Mouse (Mus musculus) gastrocnemius, postnatal 10 days (tissue): ENCODE measurements around the gene Cabp1. TPM values are rescaled to one million over a fixed set of nuclear protein-coding genes. Genes with fewer than 3 reads are reported as not detected.
"Not testable (repeated sequence)": the region's sequence is repeated elsewhere in the genome, so short reads cannot be mapped to it uniquely, and the experiment has no call there.

ENCODE experiments used
- DNase-seq: peaks from one replicate; pipeline ENCODE4 v3.0.0; 2021; ENCODE audit warnings: mixed read lengths
- total RNA-seq, 2 experiments: library from RNA; stranded (reverse); gene quantifications; 2 replicates each; pipeline ENCODE4 v1.2.3; 2021

Cabp1 gene
- total RNA-seq, 2 experiments from 2014 or later, result 2.1 to 4.5 TPM

DNA sequence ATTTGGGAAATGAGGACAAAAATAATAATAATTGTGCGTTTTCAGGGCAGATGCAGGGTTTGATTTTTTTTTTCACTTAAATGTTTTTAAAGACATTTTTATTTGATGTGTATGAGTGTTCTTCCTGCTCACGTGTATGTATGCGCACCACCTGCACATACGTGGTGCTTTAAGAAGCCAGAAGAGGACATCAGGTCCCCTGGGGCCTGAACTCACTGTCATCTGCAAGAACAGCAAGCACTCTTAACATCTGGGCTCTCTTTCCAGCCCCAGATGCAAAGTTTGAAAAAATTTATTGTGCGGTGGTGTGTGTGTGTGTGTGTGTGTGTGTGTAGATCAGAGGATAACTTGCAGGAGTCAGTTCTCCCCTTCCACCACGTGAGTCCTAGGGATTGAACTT, 16.3 kb downstream of the Cabp1 start:
- no peak for DNase-seq

DNA sequence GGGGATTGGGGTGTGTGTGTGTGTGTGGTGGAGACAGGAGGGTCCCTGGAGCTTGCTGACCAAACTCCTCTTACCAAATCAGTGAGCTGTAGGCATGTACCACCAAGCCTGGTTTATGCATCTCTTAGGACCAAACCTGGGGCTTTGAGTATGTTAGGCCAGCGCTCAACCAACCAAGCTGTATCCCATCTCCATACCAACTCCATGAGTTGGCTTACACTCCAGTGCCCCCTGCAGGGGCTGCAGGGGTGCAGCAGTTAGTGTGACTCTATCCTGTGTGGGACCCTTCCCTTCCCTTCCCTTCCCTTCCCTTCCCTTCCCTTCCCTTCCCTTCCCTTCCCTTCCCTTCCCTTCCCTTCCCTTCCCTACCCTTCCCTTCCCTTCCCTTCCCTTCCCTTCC, 19.6 kb downstream of the Cabp1 start:
- no peak for DNase-seq

- DNase-seq, result no peak
Measured at GRCm38 (mm10) chr5:115170150-115170549, 24.0 kb downstream of the Cabp1 start.

GRCm38 (mm10) chr5:115168641-115169415, 25.4 kb downstream of the Cabp1 start:
- DNase-seq, result no peak

- no peak for DNase-seq
Measured at GRCm38 (mm10) chr5:115167396-115167795, 26.8 kb downstream of the Cabp1 start.

DNA sequence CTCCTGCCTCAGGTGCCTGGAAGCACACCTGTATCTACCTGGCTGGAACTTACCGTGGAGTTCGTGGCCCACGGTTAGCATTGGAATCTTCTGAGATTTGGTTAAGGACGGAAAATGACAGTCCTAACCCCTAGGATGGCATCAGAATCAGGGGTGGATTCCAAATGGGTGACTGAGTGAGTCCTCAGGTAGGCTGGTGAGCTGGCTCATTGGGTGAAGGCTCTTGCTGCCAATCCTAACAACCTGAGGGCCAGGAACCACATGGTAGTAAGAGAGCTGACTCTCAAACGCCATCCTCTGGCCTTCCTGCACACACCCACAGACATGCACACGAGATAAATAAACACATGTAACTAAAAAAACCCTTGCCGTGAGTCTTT, 27.4 kb downstream of the Cabp1 start:
- DNase-seq, result no peak

- DNase-seq, result no peak
Measured at GRCm38 (mm10) chr5:115165895-115166814, 28.0 kb downstream of the Cabp1 start.

- no peak for DNase-seq
Measured at GRCm38 (mm10) chr5:115165351-115165750, 28.8 kb downstream of the Cabp1 start.

- not testable (repeated sequence) for DNase-seq
Measured at GRCm38 (mm10) chr5:115164446-115164845, 29.7 kb downstream of the Cabp1 start.

DNA sequence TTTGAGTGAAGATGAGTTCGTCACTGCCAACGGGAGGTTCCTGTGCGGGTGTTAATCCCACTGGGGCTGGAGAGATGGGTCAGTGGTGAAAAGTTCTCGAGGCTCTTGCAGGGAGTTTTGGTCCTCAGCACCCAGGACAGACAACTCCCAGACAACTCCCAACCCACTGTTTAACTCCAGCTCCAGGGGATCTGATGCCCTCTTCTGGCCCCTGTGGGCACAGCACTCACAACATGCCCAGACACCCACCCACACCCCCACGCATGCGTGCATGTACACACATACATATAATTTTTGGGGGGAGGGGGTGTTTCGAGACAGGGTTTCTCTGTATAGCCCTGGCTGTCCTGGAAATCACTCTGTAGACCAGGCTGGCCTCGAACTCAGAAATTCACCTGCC, 30.6 kb downstream of the Cabp1 start:
- peak; percentile 58 for DNase-seq

DNA sequence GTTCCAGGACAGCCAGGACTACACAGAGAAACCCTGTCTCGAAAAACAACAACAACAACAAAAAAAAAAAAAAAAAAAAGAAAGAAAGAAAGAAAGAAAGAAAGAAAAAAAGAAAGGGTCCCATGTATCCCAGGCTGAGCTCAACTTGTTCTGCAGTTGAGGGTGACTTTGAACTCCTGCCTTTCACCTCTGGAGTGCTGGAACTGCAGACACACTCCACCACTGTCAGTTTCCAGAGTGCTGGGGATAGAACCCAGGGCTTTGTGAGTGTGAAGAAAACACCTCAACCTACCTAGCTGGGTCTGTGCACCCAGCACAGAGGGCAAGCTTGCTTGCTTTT, 32.3 kb downstream of the Cabp1 start:
- DNase-seq, result not testable (repeated sequence)

DNA sequence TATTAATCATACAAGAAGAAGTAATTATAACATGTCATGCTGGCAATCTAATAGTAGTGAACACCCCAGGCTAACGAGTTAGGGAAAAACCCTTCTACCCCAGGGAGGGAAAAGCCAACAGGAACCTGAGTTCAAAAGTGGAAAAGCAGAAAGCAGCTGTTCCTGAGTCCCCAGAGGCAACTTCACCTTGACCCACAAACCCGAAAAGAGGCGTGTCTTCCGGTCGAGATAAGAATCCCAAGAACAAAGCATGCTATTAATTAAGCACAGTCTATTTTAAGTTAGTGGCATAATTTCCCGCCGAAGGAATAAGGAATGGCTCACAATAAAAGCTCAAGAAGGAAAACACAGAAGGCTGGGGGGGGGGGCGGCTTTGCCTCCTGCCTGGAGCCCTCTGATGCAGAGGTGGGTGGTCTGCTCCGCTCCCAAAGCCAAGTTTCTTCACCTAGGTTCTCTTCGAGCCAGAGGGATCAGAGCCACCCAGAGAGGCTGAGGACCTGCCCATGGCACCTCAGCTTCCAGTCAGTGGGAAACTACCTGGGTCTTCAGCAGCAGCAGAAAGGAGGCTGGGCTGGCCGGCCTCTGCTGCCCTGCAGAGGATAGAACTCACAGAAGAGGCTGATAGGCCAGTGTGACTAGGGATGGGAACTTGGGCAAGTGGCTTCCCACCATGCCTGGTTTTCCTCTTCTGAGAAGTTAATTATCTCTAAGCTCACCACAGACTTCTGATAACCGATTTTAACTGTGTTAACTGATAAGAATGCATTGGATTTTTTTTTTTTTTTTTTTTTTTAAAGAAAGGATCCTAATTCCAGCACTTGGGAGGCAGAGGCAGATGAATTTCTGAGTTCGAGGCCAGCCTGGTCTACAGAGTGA, 32.9 kb downstream of the Cabp1 start:
- no peak for DNase-seq

GRCm38 (mm10) chr5:115160655-115161054, 33.5 kb downstream of the Cabp1 start:
- DNase-seq, result no peak

DNA sequence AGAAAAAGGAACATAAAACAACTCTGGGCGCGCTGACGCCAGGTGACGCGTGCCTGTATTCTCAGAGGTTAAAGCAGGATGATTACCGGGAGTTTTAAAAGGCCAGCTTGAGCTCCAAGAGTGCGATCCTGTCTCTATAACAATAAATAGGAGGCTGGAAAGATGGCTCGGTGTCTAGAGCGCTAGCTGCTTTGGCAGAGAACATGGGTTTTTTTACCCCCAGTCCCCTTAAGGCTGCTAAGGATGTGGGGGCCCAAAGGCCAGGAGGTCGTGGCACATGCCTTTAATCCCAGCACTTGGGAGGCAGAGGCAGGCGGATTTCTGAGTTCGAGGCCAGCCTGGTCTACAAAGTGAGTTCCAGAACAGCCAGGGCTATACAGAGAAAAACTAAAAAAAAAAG, 35.0 kb downstream of the Cabp1 start:
- no peak for DNase-seq

DNA sequence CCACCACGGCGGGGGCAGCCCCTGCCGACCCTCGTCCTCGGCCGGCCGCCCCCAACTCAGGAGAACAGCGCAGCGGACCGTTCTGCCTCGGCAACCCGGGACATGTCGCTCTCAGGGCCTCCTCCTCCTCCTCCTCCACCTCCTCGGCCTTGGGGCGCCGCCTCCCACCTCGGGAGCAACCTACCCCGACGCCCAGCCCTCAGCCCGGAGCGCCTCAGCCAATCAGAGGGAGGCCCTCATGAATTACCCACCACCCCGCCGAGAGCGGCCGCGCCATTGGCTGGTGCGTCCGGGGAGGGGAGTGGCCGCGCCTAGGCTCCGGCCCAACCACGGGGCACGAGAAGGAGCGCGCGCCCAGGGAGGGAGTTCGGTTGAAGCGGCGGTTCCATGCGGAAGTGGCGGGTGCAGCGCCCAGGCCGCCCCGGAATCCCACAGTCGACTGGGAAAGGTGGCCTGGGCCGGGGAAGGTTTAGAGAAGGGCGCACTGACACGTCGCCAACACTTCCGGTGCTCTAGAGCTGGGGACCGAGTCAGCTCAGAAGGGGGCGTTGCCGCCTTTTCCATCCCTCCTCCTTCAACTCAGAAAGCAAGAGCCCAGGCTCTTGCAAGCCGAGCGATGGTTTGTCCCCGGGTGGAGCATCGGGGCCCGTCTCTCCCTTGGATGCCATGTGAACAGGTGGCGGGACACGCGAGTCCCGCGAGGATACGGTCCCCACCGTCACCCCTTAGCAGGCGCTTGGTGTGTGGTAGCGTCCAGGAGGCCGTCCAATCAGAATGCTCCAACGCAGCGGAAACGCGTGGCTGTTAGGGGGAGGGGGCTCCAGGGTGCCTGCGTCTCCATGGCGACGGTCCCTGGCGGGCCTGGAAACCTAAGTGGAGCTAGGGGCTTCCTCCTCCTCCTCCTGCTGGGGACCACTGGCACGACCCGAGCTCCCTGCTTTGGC, 35.9 kb downstream of the Cabp1 start, which contains the start of gene Mlec:
Gene Mlec, minus strand, starts transcription at position 140 of the 944 bp plus-strand sequence.
- DNase-seq, result peak; percentile 97

DNA sequence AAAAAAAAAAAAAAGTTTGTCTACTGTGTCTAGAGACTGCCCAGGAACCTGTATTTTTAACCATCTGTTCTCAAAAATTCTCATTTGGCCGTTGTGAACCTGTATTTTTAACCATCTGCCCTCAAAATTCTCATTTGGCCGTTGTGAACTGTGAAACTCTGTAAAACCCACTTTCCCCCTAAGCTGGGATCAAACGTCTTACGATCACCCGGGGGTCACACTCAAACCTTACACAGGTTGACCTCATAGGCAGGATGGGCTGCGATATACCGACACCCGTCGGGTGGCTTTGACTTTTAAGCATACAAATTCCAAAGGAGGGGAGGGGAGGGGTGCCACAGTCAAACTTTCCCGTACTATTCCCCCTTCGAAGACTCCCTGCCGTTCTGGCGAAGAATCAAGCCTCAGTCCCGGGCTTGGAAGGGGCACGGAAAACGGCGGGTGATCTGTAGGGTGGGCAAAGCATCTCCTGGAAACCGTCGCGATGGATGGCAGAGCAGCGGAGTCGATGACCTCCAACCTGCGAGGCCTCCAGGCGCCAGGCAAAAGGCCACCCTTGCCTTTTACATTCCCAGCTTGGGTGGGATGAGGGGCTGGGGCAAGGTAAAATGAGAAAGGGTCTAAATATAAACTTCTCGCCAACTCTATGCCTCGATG, 37.1 kb downstream of the Cabp1 start:
- peak; percentile 38 for DNase-seq

DNA sequence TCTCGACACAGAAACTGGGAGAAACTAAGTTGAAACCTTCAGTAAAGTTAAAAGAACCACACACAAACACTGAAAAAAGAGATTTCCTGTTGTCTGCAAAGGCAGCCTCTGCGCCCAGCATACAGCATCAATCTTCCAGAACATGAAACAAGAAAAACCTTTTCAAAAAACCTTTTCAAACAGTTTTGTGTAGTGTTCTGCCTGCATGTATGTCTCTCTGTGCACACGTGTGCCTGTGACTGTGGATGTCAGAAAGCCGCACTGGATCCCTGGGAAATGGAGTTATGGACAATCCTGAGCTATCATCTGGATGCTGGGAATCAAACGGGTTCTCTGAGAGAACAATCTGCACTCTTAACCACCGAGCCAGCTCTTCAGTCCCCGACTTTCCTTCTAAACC, 37.8 kb downstream of the Cabp1 start:
- DNase-seq, result no peak

DNA sequence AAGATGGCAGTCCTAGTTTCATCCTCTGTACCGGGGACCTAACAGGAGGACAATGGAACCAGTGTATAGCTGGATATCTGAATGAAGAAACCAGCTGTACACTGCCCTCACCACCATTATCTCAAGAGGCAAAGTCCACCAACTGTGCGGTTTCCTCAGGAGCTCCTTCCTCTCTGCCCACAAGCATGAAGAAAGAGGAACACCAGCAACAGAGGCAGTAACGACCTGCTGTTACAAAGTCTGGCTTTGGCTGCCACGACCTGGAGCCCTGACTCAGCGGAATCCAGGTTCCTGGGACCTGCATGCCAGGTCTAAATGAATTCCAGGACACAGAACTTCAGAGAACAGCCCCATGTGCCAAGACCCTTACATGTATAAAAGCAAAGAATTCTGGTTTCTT, 38.4 kb downstream of the Cabp1 start:
- peak; percentile 35 for DNase-seq

DNA sequence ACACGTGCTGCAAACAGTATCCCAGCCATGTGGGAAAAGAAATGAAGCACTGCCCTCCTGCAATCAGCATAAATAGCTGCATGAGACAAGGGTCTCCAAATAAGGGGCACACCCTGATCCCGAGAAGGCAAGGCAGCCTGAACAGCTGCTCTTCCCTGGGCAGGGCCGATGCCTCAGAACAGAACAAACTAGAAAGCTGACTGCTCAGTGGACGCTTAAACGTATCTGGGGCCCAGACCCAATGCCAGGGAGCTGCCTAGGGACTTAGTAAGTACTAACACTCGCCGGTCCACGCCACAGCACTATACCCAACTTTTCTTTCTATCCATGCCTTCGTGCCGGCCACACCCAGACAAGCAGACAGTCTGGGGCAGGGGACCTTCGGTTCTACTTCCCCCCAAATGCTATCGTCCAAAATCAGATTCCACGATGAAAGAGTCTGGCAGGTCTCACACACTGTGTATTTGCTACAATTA, 39.0 kb downstream of the Cabp1 start:
- no peak for DNase-seq

- no peak for DNase-seq
Measured at GRCm38 (mm10) chr5:115152132-115152956, 41.8 kb downstream of the Cabp1 start.
